Mouse (Mus musculus) kidney, postnatal 25 days (tissue): ENCODE measurements around the gene Gm9918.

Source experiments
- DNase-seq, 2 experiments: peaks; one replicate each; pipeline ENCODE4 v3.0.0; 2021; ENCODE audit warnings: mixed read lengths in 2 of 2

Gene Gm9918

GRCm38 (mm10) chr15:102279092-102279782 is 8.9 kb downstream of the Gm9918 start, which contains the start of gene Mfsd5:
Gene Mfsd5, plus strand, starts transcription at chr15:102279454.
- DNase-seq: peak; percentile 92 to 94

GRCm38 (mm10) chr15:102279783-102280520 is 9.6 kb downstream of the Gm9918 start:
- peak in 1 of 2 experiments; percentile 41 for DNase-seq

- peak in 1 of 2 experiments; percentile 41 for DNase-seq
These were observed 10.3 kb downstream of the Gm9918 start for GRCm38 (mm10) chr15:102280623-102281022.

- no peak for DNase-seq
These were observed 12.3 kb downstream of the Gm9918 start for GRCm38 (mm10) chr15:102282463-102283292.

GRCm38 (mm10) chr15:102283648-102284047 is 13.3 kb downstream of the Gm9918 start:
- DNase-seq: no peak

GRCm38 (mm10) chr15:102287395-102287794 is 17.0 kb downstream of the Gm9918 start:
- peak in 1 of 2 experiments; percentile 62 for DNase-seq

- DNase-seq: peak; percentile 96
These were observed 25.4 kb downstream of the Gm9918 start, which contains the start of gene Espl1 for GRCm38 (mm10) chr15:102295633-102296367. Gene Espl1, plus strand, starts transcription at chr15:102296266.

GRCm38 (mm10) chr15:102296368-102297006 is 26.1 kb downstream of the Gm9918 start:
- DNase-seq: no peak

- DNase-seq: no peak
These were observed 32.2 kb downstream of the Gm9918 start for GRCm38 (mm10) chr15:102302542-102302941.

GRCm38 (mm10) chr15:102308717-102309116 is 38.4 kb downstream of the Gm9918 start:
- no peak for DNase-seq

GRCm38 (mm10) chr15:102310074-102310845 is 39.9 kb downstream of the Gm9918 start:
- DNase-seq: peak; percentile 69 to 77

GRCm38 (mm10) chr15:102311489-102311888 is 41.1 kb downstream of the Gm9918 start:
- DNase-seq: no peak

GRCm38 (mm10) chr15:102315292-102315691 is 44.9 kb downstream of the Gm9918 start:
- DNase-seq: no peak

- DNase-seq: peak; percentile 65 to 85
These were observed 45.9 kb downstream of the Gm9918 start for GRCm38 (mm10) chr15:102316263-102316662.
